Mouse (Mus musculus): ENCODE data around the gene Kdm4a.

The Kdm4a gene

GRCm38 (mm10) chr4:118152020-118152785 is 27.6 kb downstream of the Kdm4a start:
- no peak for DNase-seq

GRCm38 (mm10) chr4:118150804-118151203 is 29.0 kb downstream of the Kdm4a start:
- DNase-seq: no peak

GRCm38 (mm10) chr4:118149956-118150680 is 29.7 kb downstream of the Kdm4a start:
- DNase-seq: no peak

GRCm38 (mm10) chr4:118149055-118149576 is 30.7 kb downstream of the Kdm4a start:
- no peak for DNase-seq

GRCm38 (mm10) chr4:118148317-118148687 is 31.5 kb downstream of the Kdm4a start:
- no peak for DNase-seq

- DNase-seq: no peak
Observed at GRCm38 (mm10) chr4:118147547-118148316, 32.1 kb downstream of the Kdm4a start.

- no peak for DNase-seq
Observed at GRCm38 (mm10) chr4:118147090-118147489, 32.8 kb downstream of the Kdm4a start.

- no peak for DNase-seq
Observed at GRCm38 (mm10) chr4:118144324-118144723, 35.5 kb downstream of the Kdm4a start.

- DNase-seq: no peak
Observed at GRCm38 (mm10) chr4:118143679-118144078, 36.2 kb downstream of the Kdm4a start.

GRCm38 (mm10) chr4:118141511-118141910 is 38.3 kb downstream of the Kdm4a start:
- DNase-seq: no peak

- DNase-seq: no peak
Observed at GRCm38 (mm10) chr4:118138891-118139290, 41.0 kb downstream of the Kdm4a start.

GRCm38 (mm10) chr4:118137857-118138256 is 42.0 kb downstream of the Kdm4a start:
- DNase-seq: no peak

GRCm38 (mm10) chr4:118137311-118137710 is 42.5 kb downstream of the Kdm4a start:
- DNase-seq: no peak

GRCm38 (mm10) chr4:118135414-118135813 is 44.4 kb downstream of the Kdm4a start:
- DNase-seq: no peak

- peak; percentile 95 for DNase-seq
Observed at GRCm38 (mm10) chr4:118134485-118135365, 45.1 kb downstream of the Kdm4a start, which contains the start of gene St3gal3. Gene St3gal3, minus strand, starts transcription at chr4:118134914.

- DNase-seq: no peak
Observed at GRCm38 (mm10) chr4:118131329-118131728, 48.5 kb downstream of the Kdm4a start.

- no peak for DNase-seq
Observed at GRCm38 (mm10) chr4:118123030-118123704, 56.7 kb downstream of the Kdm4a start.

- DNase-seq: no peak
Observed at GRCm38 (mm10) chr4:118122078-118122477, 57.8 kb downstream of the Kdm4a start.

- no peak for DNase-seq
Observed at GRCm38 (mm10) chr4:118117565-118117964, 62.3 kb downstream of the Kdm4a start.

GRCm38 (mm10) chr4:118116098-118116497 is 63.7 kb downstream of the Kdm4a start:
- DNase-seq: no peak

- DNase-seq: no peak
Observed at GRCm38 (mm10) chr4:118115132-118115531, 64.7 kb downstream of the Kdm4a start.

GRCm38 (mm10) chr4:118112601-118113000 is 67.2 kb downstream of the Kdm4a start:
- no peak for DNase-seq

Measured in thymus, postnatal 25 days (tissue).